Mouse (Mus musculus) MEL (cell line): ENCODE data around the gene Mark2. TPM values are rescaled to one million over a fixed set of nuclear protein-coding genes. Genes with fewer than 3 reads are reported as not detected.

Source experiments
- DNase-seq: peaks from one replicate; pipeline ENCODE4 v3.0.0; 2011; ENCODE audit warnings: low read depth, low spot score
- H3K27ac ChIP-seq: 2 replicates; pipeline ENCODE4 v1.5.1; 2012; ENCODE audit warnings: low read depth, mild to moderate bottlenecking, control low read depth, low read length, moderate library complexity; ENCODE audit not compliant: control insufficient read depth
- H3K27me3 ChIP-seq, 2 experiments: fragments of 150-350 bp in 1 of 2; sonication (generic) in 1 of 2; 2 replicates each; pipeline ENCODE4 v1.6.1; 2012; ENCODE audit warnings: low read length in 2 of 2, mild to moderate bottlenecking in 2 of 2, improper control_type of control experiment in 1 of 2, moderate library complexity in 1 of 2; ENCODE audit not compliant: insufficient read depth in 2 of 2, control insufficient read depth in 1 of 2
- H3K36me3 ChIP-seq, 2 experiments: 2 replicates each; pipeline ENCODE4 v1.6.1; 2012 to 2014; ENCODE audit warnings: low read length in 2 of 2, improper control_type of control experiment in 1 of 2, inconsistent platforms in 1 of 2, mild to moderate bottlenecking in 1 of 2; ENCODE audit not compliant: insufficient read depth in 2 of 2, control insufficient read depth in 1 of 2
- H3K4me1 ChIP-seq, 2 experiments: fragments of 150-350 bp in 1 of 2; sonication (generic) in 1 of 2; 2 replicates each; pipeline ENCODE4 v1.6.1; 2012; ENCODE audit warnings: low read length in 2 of 2, improper control_type of control experiment in 1 of 2, mild to moderate bottlenecking in 1 of 2; ENCODE audit not compliant: insufficient read depth in 2 of 2, control insufficient read depth in 1 of 2
- H3K4me3 ChIP-seq, 2 experiments: fragments of 150-350 bp in 1 of 2; sonication (generic) in 1 of 2; 2 replicates each; pipeline ENCODE4 v1.5.1; 2012; ENCODE audit warnings: low read depth in 2 of 2, low read length in 2 of 2, mild to moderate bottlenecking in 2 of 2, moderate library complexity in 2 of 2, control low read depth in 1 of 2, improper control_type of control experiment in 1 of 2; ENCODE audit not compliant: control insufficient read depth in 1 of 2, insufficient read depth in 1 of 2
- H3K79me2 ChIP-seq: 2 replicates; pipeline ENCODE4 v1.6.1; 2012; ENCODE audit warnings: mild to moderate bottlenecking, low read length, moderate library complexity; ENCODE audit not compliant: control insufficient read depth, poor library complexity, insufficient read depth
- H3K9ac ChIP-seq: 2 replicates; pipeline ENCODE4 v1.6.1; 2012; ENCODE audit warnings: low read depth, mild to moderate bottlenecking, control low read depth, low read length, moderate library complexity; ENCODE audit not compliant: control insufficient read depth, poor library complexity, severe bottlenecking
- H3K9me3 ChIP-seq: fragments of 150-350 bp; sonication (generic); replicated peaks from 2 replicates; pipeline ENCODE4 v1.6.1; 2012; ENCODE audit warnings: mild to moderate bottlenecking, low read length, improper control_type of control experiment, moderate library complexity; ENCODE audit not compliant: insufficient read depth
- BHLHE40 ChIP-seq: IDR thresholded peaks from 2 replicates; pipeline ENCODE4 v1.6.1; 2012; ENCODE audit warnings: low read depth, mild to moderate bottlenecking, inconsistent platforms, low read length, improper control_type of control experiment, borderline replicate concordance
- CHD1 ChIP-seq: IDR thresholded peaks from 2 replicates; pipeline ENCODE4 v1.6.1; 2012; ENCODE audit warnings: low read depth, mild to moderate bottlenecking, inconsistent platforms, low read length, improper control_type of control experiment
- E2F4 ChIP-seq: IDR thresholded peaks from 2 replicates; pipeline ENCODE4 v1.6.1; 2011; ENCODE audit warnings: low read depth, low read length, improper control_type of control experiment, borderline replicate concordance
- EP300 ChIP-seq, 2 experiments: IDR thresholded peaks; 2 replicates each; pipeline ENCODE4 v1.6.1; 2011; ENCODE audit warnings: improper control_type of control experiment in 2 of 2, low read length in 2 of 2, low read depth in 1 of 2, mild to moderate bottlenecking in 1 of 2
- GABPA ChIP-seq: IDR thresholded peaks from 2 replicates; pipeline ENCODE4 v1.6.1; 2012; ENCODE audit warnings: low read depth, mild to moderate bottlenecking, inconsistent platforms, low read length, improper control_type of control experiment, moderate library complexity
- GATA1 ChIP-seq: IDR thresholded peaks from 2 replicates; pipeline ENCODE4 v1.6.1; 2011; ENCODE audit warnings: low read depth, low read length, improper control_type of control experiment
- MAX ChIP-seq: IDR thresholded peaks from 2 replicates; pipeline ENCODE4 v1.6.1; 2011; ENCODE audit warnings: low read length, improper control_type of control experiment
- MXI1 ChIP-seq: IDR thresholded peaks from 2 replicates; pipeline ENCODE4 v1.6.1; 2011; ENCODE audit warnings: mild to moderate bottlenecking, low read depth, low read length, improper control_type of control experiment
- MYC ChIP-seq: IDR thresholded peaks from 2 replicates; pipeline ENCODE4 v1.6.1; 2011; ENCODE audit warnings: low read depth, mild to moderate bottlenecking, low read length, improper control_type of control experiment, moderate library complexity
- NELFE ChIP-seq: IDR thresholded peaks from 2 replicates; pipeline ENCODE4 v1.6.1; 2011; ENCODE audit warnings: low read depth, low read length, improper control_type of control experiment
- NRF1 ChIP-seq: IDR thresholded peaks from 2 replicates; pipeline ENCODE4 v1.6.1; 2014; ENCODE audit warnings: low read depth, mild to moderate bottlenecking, inconsistent platforms, low read length, improper control_type of control experiment, moderate library complexity; ENCODE audit not compliant: poor library complexity, insufficient read depth, severe bottlenecking
- RAD21 ChIP-seq: IDR thresholded peaks from 2 replicates; pipeline ENCODE4 v1.6.1; 2011; ENCODE audit warnings: mild to moderate bottlenecking, low read depth, low read length, improper control_type of control experiment
- RCOR1 ChIP-seq: IDR thresholded peaks from 2 replicates; pipeline ENCODE4 v1.6.1; 2012; ENCODE audit warnings: low read depth, mild to moderate bottlenecking, inconsistent platforms, low read length, improper control_type of control experiment
- UBTF ChIP-seq: IDR thresholded peaks from 2 replicates; pipeline ENCODE4 v1.6.1; 2012; ENCODE audit warnings: low read depth, mild to moderate bottlenecking, inconsistent platforms, low read length, improper control_type of control experiment, moderate library complexity, borderline replicate concordance; ENCODE audit not compliant: insufficient read depth
- ZC3H11A ChIP-seq: IDR thresholded peaks from 2 replicates; pipeline ENCODE4 v1.6.1; 2012; ENCODE audit warnings: low read depth, mild to moderate bottlenecking, inconsistent platforms, low read length, improper control_type of control experiment
- polyA plus RNA-seq, 2 experiments: library from polyadenylated mRNA; stranded (reverse) in 1 of 2; unstranded in 1 of 2; fragments of >175 nt in 1 of 2; fragments of >200 nt in 1 of 2; gene quantifications; 2 replicates each; pipeline versions ENCODE4 v1.2.1 to v1.2.4; 2012; ENCODE audit warnings: low replicate concordance in 2 of 2, low read depth in 1 of 2; ENCODE audit not compliant: insufficient read length in 2 of 2, insufficient read depth in 1 of 2, missing spikeins in 1 of 2
- total RNA-seq: library from RNA; depleted of rRNA; stranded (reverse); fragments of 300-350 nt; gene quantifications from 2 replicates; pipeline ENCODE4 v1.2.3, GENCODE M21; 2012

Mark2 gene
- total and polyA plus RNA-seq, 3 experiments = 36.1 to 72.4 TPM; not detected in 1

DNA sequence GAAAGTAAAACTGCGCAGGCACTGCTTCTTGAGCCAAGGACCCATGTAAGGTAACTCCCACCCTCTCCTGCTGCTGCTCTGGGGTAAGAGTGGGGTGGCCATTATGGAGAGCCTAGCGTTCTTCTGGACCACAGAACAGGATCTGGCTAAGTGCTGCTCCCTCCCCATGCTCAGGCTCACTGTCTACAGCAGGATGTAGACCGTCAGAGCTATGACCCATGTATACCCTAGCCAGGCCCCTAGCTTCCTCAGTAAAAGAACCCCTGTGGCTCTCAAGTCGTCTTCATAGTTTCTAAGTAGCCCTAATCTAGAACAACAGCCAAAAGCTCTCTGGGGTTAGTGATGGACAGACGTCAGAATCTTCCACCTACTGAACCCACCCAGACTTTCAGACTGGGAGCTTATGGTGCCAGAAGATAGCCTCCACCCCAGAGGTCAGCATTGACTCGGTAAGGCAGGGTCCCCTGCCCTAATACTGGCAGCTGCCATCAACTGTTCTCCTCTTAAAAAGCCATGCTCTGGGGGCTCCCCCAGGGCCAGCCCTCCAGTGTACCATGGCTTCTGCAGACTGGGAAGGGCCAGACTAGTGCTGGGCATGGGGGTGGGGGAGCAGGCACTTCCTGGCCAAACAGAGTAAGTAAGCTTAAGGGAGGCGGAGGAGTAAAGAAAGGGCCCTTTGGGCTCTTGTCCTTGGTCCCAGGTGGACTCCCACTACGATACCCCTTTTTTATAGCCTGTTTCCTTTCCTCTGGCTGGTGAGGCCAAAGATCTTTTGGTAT lies 47.4 kb downstream of the Mark2 start:
- peak overlapping the region; percentile 90 for H3K27ac ChIP-seq
- TF ChIP-seq RAD21 = no peak
- TF ChIP-seq GATA1 = no peak
- TF ChIP-seq UBTF = no peak
- no peak for TF ChIP-seq ZC3H11A
- TF ChIP-seq EP300 (IDR thresholded peaks at IDR 0.05; ENCODE audit: low read depth in 1 of 2, low read length in 2 of 2) = no peak
- H3K9me3 ChIP-seq = no peaks in the 10 kb centered on the region
- peaks cover 21 to 36% of the 10 kb centered on the region in 2 experiments for H3K4me1 ChIP-seq
- peak overlapping the region; percentile 42 to 57; a peak in 3 of 4 replicates for H3K4me3 ChIP-seq
- peaks cover 35% of the 10 kb centered on the region for H3K79me2 ChIP-seq
- no peaks in the 10 kb centered on the region for H3K27me3 ChIP-seq
- peaks cover 0 to 46% of the 10 kb centered on the region in 2 experiments; a peak in 3 of 4 replicates for H3K36me3 ChIP-seq
- DNase-seq = no peak
- peak overlapping the region; percentile 66 for H3K9ac ChIP-seq

DNA sequence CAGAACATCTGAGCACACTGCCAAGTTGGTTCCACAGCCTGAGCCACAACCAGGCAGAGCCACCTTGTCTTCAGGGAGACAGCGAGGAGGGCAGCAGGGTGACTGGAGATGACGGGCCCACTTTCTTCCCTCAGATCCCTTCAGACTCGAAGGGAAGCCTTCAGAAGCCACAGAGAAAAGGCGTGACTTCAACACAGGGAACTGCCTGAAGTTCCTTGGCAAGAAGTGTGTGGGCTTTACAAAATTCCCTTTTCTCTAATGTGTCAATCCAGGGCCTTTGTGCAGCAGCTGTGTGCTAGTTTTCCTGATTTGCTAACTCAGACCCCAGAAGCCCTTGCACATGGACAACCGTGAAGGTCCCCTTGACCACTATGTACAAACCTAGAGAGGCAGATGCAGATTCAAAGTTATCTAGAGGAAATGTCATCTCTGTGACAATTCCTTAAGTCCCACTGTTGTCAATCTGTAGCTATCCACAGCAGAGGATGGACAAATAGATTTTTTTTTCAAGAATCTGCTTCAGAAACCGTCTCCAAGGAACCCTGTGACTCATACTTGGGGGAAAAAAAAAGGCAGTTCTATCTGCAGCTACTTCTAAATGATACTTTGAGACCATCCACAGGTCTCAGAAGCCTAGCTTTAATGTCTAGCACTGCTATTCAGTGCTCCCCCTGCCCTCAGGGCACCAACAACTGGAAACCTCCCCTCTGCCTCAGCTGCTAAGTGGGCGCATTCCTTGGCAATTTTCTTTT lies 49.5 kb downstream of the Mark2 start:
- Histone ChIP-seq H3K4me3 (no peak overlapping the region), H3K4me1 (peaks cover 21 to 36% of the 10 kb centered on the region in 2 experiments), H3K27me3 (no peaks in the 10 kb centered on the region), H3K36me3 (peaks cover 2 to 46% of the 10 kb centered on the region in 2 experiments), H3K79me2 (peaks cover 27% of the 10 kb centered on the region), H3K9ac (no peak overlapping the region), H3K9me3 (no peaks in the 10 kb centered on the region), H3K27ac (no peak overlapping the region)
- DNase-seq = no peak
- TF ChIP-seq E2F4 (no peak), MXI1 (no peak), UBTF (no peak), RCOR1 (no peak), NRF1 (no peak), CHD1 (no peak), MAX (no peak), GABPA (no peak), BHLHE40 (no peak), MYC (no peak), NELFE (no peak), GATA1 (no peak), EP300 (IDR thresholded peaks at IDR 0.05; ENCODE audit: low read depth in 1 of 2, low read length in 2 of 2) (no peak)
